Mouse (Mus musculus) midbrain, embryonic 13.5 days (tissue): ENCODE measurements at regions not wholly inside any gene's neighbourhood (a gene's known extent, or its start where the extent isn't known, plus 50 kb on each side); places are given as distances from the start of the nearest gene placed in this dataset.
A peak's percentile ranks its signal among the peaks of the same experiment; 100 is the strongest.

Experiments
- ATAC-seq: fragments of 200-750 bp; cut with Nextera tagmentation; 2 replicates; pipeline ENCODE4 v1.8.0; 2017; ENCODE audit warnings: mild to moderate bottlenecking, moderate TSS enrichment, moderate library complexity
- H3K27ac ChIP-seq: fragments of 300-500 bp; sonication (generic); 2 replicates; pipeline ENCODE4 v1.5.1; 2015; ENCODE audit warnings: inconsistent platforms, mild to moderate bottlenecking, moderate library complexity
- H3K27me3 ChIP-seq: fragments of 300-500 bp; sonication (generic); 2 replicates; pipeline ENCODE4 v1.6.1; 2015; ENCODE audit warnings: mild to moderate bottlenecking, inconsistent platforms
- H3K36me3 ChIP-seq: fragments of 300-500 bp; sonication (generic); 2 replicates; pipeline ENCODE4 v1.6.1; 2015; ENCODE audit warnings: mild to moderate bottlenecking, inconsistent platforms
- H3K4me1 ChIP-seq: fragments of 300-500 bp; sonication (generic); replicated peaks from 2 replicates; pipeline ENCODE4 v1.6.1; 2015; ENCODE audit warnings: inconsistent platforms
- H3K4me2 ChIP-seq: fragments of 300-500 bp; sonication (generic); replicated peaks from 2 replicates; pipeline ENCODE4 v1.6.1; 2015; ENCODE audit warnings: moderate library complexity, mild to moderate bottlenecking, inconsistent platforms
- H3K4me3 ChIP-seq: fragments of 300-500 bp; sonication (generic); replicated peaks from 2 replicates; pipeline ENCODE4 v1.5.1; 2015; ENCODE audit warnings: mild to moderate bottlenecking, inconsistent platforms
- H3K9ac ChIP-seq: fragments of 300-500 bp; sonication (generic); replicated peaks from 2 replicates; pipeline ENCODE4 v1.6.1; 2015; ENCODE audit warnings: mild to moderate bottlenecking, inconsistent platforms
- H3K9me3 ChIP-seq: fragments of 300-500 bp; sonication (generic); 2 replicates; pipeline ENCODE4 v1.6.1; 2016; ENCODE audit warnings: mild to moderate bottlenecking, inconsistent platforms
- WGBS: fragments of 180-500 bp; shearing (Covaris S2); methylation state at CpG from one replicate; pipeline ENCODE4 v1.1.7; 2015; 5-methylcytosine and 5-hydroxymethylcytosine counted together

- Histone ChIP-seq H3K4me1 (peaks cover 14% of the 10 kb centered on the region), H3K27me3 (peaks cover 44% of the 10 kb centered on the region), H3K27ac (no peak overlapping the region), H3K9ac (no peak overlapping the region), H3K4me3 (no peak overlapping the region), H3K36me3 (no peaks in the 10 kb centered on the region), H3K4me2 (no peak overlapping the region), H3K9me3 (no peaks in the 10 kb centered on the region)
- ATAC-seq, result peak; percentile 60; the same call in 1 of the 2 replicates
- 33% methylated on average over 4 of the region's 4 CpGs for WGBS
Measured at GRCm38 (mm10) chr11:19118258-19118657, 99.5 kb upstream of the Meis1 start.

- H3K9me3 ChIP-seq, result no peaks in the 10 kb centered on the region
- WGBS, result 73% methylated on average over 8 of the region's 8 CpGs
- H3K4me3 ChIP-seq, result no peak overlapping the region
- ATAC-seq, result no peak
- H3K9ac ChIP-seq, result no peak overlapping the region
- no peak overlapping the region for H3K27ac ChIP-seq
- peaks cover 41% of the 10 kb centered on the region for H3K27me3 ChIP-seq
- no peaks in the 10 kb centered on the region for H3K36me3 ChIP-seq
- H3K4me1 ChIP-seq, result peaks cover 14% of the 10 kb centered on the region
- no peak overlapping the region for H3K4me2 ChIP-seq
Measured at GRCm38 (mm10) chr11:19119927-19120827, 101.4 kb upstream of the Meis1 start.

- no peak for ATAC-seq
- no peaks in the 10 kb centered on the region for H3K36me3 ChIP-seq
- H3K27ac ChIP-seq, result no peak overlapping the region
- H3K9me3 ChIP-seq, result no peaks in the 10 kb centered on the region
- H3K4me1 ChIP-seq, result peaks cover 14% of the 10 kb centered on the region
- peaks cover 40% of the 10 kb centered on the region for H3K27me3 ChIP-seq
- H3K4me3 ChIP-seq, result no peak overlapping the region
- no peak overlapping the region for H3K4me2 ChIP-seq
- WGBS, result 57% methylated on average over 3 of the region's 3 CpGs
- H3K9ac ChIP-seq, result no peak overlapping the region
Measured at GRCm38 (mm10) chr11:19120871-19121270, 102.1 kb upstream of the Meis1 start.

- no peak overlapping the region for H3K4me2 ChIP-seq
- H3K4me3 ChIP-seq, result no peak overlapping the region
- H3K27ac ChIP-seq, result no peak overlapping the region
- H3K4me1 ChIP-seq, result 0 out of 2 replicates have a peak, but pooled peaks cover 6% of the 10 kb centered on the region
- WGBS, result 61% methylated on average over 2 of the region's 2 CpGs
- H3K36me3 ChIP-seq, result no peaks in the 10 kb centered on the region
- ATAC-seq, result no peak
- H3K27me3 ChIP-seq, result no peaks in the 10 kb centered on the region
- no peaks in the 10 kb centered on the region for H3K9me3 ChIP-seq
- no peak overlapping the region for H3K9ac ChIP-seq
Measured at GRCm38 (mm10) chr11:19135375-19136050, 116.7 kb upstream of the Meis1 start.

- H3K36me3 ChIP-seq, result no peaks in the 10 kb centered on the region
- H3K4me2 ChIP-seq, result no peak overlapping the region
- H3K9ac ChIP-seq, result no peak overlapping the region
- H3K4me1 ChIP-seq, result 0 out of 2 replicates have a peak, but pooled peaks cover 6% of the 10 kb centered on the region
- no peak for ATAC-seq
- WGBS, result 45% methylated on average over 5 of the region's 5 CpGs
- no peak overlapping the region for H3K4me3 ChIP-seq
- H3K27ac ChIP-seq, result no peak overlapping the region
- H3K27me3 ChIP-seq, result no peaks in the 10 kb centered on the region
- no peaks in the 10 kb centered on the region for H3K9me3 ChIP-seq
Measured at GRCm38 (mm10) chr11:19138423-19138822, 119.6 kb upstream of the Meis1 start.

- Histone ChIP-seq H3K4me3 (no peak overlapping the region), H3K9ac (no peak overlapping the region), H3K36me3 (no peaks in the 10 kb centered on the region), H3K9me3 (no peaks in the 10 kb centered on the region), H3K4me2 (no peak overlapping the region), H3K4me1 (0 out of 2 replicates have a peak, but pooled peaks cover 6% of the 10 kb centered on the region), H3K27me3 (no peaks in the 10 kb centered on the region), H3K27ac (no peak overlapping the region)
- WGBS, result 84% methylated on average over 2 of the region's 2 CpGs
- no peak for ATAC-seq
Measured at GRCm38 (mm10) chr11:19138831-19139230, 120.0 kb upstream of the Meis1 start.

- Histone ChIP-seq H3K36me3 (no peaks in the 10 kb centered on the region), H3K4me2 (no peak overlapping the region), H3K9ac (no peak overlapping the region), H3K4me3 (no peak overlapping the region), H3K4me1 (0 out of 2 replicates have a peak, but pooled peaks cover 4% of the 10 kb centered on the region), H3K9me3 (no peaks in the 10 kb centered on the region), H3K27ac (no peak overlapping the region), H3K27me3 (no peaks in the 10 kb centered on the region)
- WGBS, result 83% methylated on average over 17 of the region's 17 CpGs
- no peak for ATAC-seq
Measured at GRCm38 (mm10) chr11:19143267-19144000, 124.6 kb upstream of the Meis1 start.

- no peak for ATAC-seq
- H3K4me2 ChIP-seq, result no peak overlapping the region
Measured at GRCm38 (mm10) chr11:19144506-19144905, 125.7 kb upstream of the Meis1 start.

GRCm38 (mm10) chr11:19145263-19145662, 126.5 kb upstream of the Meis1 start:
- no peak overlapping the region for H3K4me2 ChIP-seq
- H3K9me3 ChIP-seq, result no peaks in the 10 kb centered on the region
- ATAC-seq, result no peak
- H3K36me3 ChIP-seq, result no peaks in the 10 kb centered on the region
- no peak overlapping the region for H3K4me3 ChIP-seq
- no peaks in the 10 kb centered on the region for H3K27me3 ChIP-seq
- H3K9ac ChIP-seq, result no peak overlapping the region
- no peaks in the 10 kb centered on the region for H3K4me1 ChIP-seq
- no peak overlapping the region for H3K27ac ChIP-seq
- 85% methylated on average over 9 of the region's 9 CpGs for WGBS

More at GRCm38 (mm10) chr11:19144506-19144905, 125.7 kb upstream of the Meis1 start:
- Histone ChIP-seq H3K9me3 (no peaks in the 10 kb centered on the region), H3K27me3 (no peaks in the 10 kb centered on the region), H3K4me1 (no peaks in the 10 kb centered on the region), H3K27ac (no peak overlapping the region), H3K9ac (no peak overlapping the region), H3K4me3 (no peak overlapping the region), H3K36me3 (no peaks in the 10 kb centered on the region)
- WGBS, result 87% methylated on average over 6 of the region's 6 CpGs

- Histone ChIP-seq H3K4me1 (no peaks in the 10 kb centered on the region), H3K4me3 (no peak overlapping the region), H3K27ac (no peak overlapping the region), H3K27me3 (no peaks in the 10 kb centered on the region), H3K4me2 (no peak overlapping the region), H3K36me3 (no peaks in the 10 kb centered on the region), H3K9me3 (no peaks in the 10 kb centered on the region), H3K9ac (no peak overlapping the region)
- no peak for ATAC-seq
- WGBS, result 92% methylated on average over 3 of the region's 3 CpGs
Measured at GRCm38 (mm10) chr11:19145991-19146390, 127.2 kb upstream of the Meis1 start.

- no peaks in the 10 kb centered on the region for H3K27me3 ChIP-seq
- H3K27ac ChIP-seq, result no peak overlapping the region
- 66% methylated on average over 3 of the region's 3 CpGs for WGBS
- H3K4me3 ChIP-seq, result no peak overlapping the region
- no peak overlapping the region for H3K9ac ChIP-seq
- H3K9me3 ChIP-seq, result no peaks in the 10 kb centered on the region
- H3K4me1 ChIP-seq, result no peaks in the 10 kb centered on the region
- no peak for ATAC-seq
- H3K4me2 ChIP-seq, result no peak overlapping the region
- no peaks in the 10 kb centered on the region for H3K36me3 ChIP-seq
Measured at GRCm38 (mm10) chr11:19151026-19151425, 132.2 kb upstream of the Meis1 start.

GRCm38 (mm10) chr11:19153714-19154113, 134.9 kb upstream of the Meis1 start:
- no peak overlapping the region for H3K4me2 ChIP-seq
- no peak overlapping the region for H3K4me3 ChIP-seq
- WGBS, result 90% methylated on average over 4 of the region's 4 CpGs
- H3K27me3 ChIP-seq, result no peaks in the 10 kb centered on the region
- ATAC-seq, result no peak
- H3K9ac ChIP-seq, result no peak overlapping the region
- no peaks in the 10 kb centered on the region for H3K9me3 ChIP-seq
- H3K36me3 ChIP-seq, result no peaks in the 10 kb centered on the region
- H3K4me1 ChIP-seq, result no peaks in the 10 kb centered on the region
- H3K27ac ChIP-seq, result no peak overlapping the region
